9 mouse cellular contexts compared by ENCODE assay signal in genomic region chr2:163284856-163285255, GRCm38 (mm10).
DNase-seq lines count a peak whose midpoint lies in the region; ATAC-seq and TF ChIP-seq lines count a peak whose summit lies in the region.
"Had no signal": no experiment of that assay in that cellular context is flagged by ENCODE, and none has a peak within 500 bp of the region (broad histone marks: within the 10 kb centered on the region; RNA-seq: fewer than 3 reads in every experiment).

No protein-coding gene starts in this region.

- no peak for ATAC-seq in heart, embryonic 12.5 days (ENCODE audit: insufficient number of reproducible peaks, low FRiP score)
- no peak for ATAC-seq in heart, embryonic 11.5 days (replicated peaks; ENCODE audit: insufficient number of reproducible peaks, low FRiP score, low TSS enrichment)
- ATAC-seq in forebrain, embryonic 16.5 days: no peak
- ATAC-seq in midbrain, embryonic 14.5 days (ENCODE audit: low FRiP score, low TSS enrichment): no peak

- no peaks in the 10 kb centered on the region for H3K36me3 ChIP-seq in heart, embryonic 12.5 days
- H3K36me3 ChIP-seq in heart, embryonic 11.5 days (ENCODE audit: control insufficient read depth, insufficient read depth, low read length): no peaks in the 10 kb centered on the region
- no peaks in the 10 kb centered on the region for H3K36me3 ChIP-seq in forebrain, embryonic 16.5 days (ENCODE audit: control insufficient read depth, insufficient read depth)
- no peaks in the 10 kb centered on the region for H3K36me3 ChIP-seq in midbrain, embryonic 14.5 days (ENCODE audit: control insufficient read depth, insufficient read depth, low read length)

- intact Hi-C loops in left cerebral cortex, adult 2 months (cut with DNase I): no loop called here

- H3K4me3 ChIP-seq in heart, embryonic 12.5 days: peak overlapping the region; percentile 18; the same call in 1 of the 2 replicates
- no peak overlapping the region for H3K4me3 ChIP-seq in heart, embryonic 11.5 days (ENCODE audit: low read depth, low read length)
- no peak overlapping the region for H3K4me3 ChIP-seq in left cerebral cortex, adult 2 months
- H3K4me3 ChIP-seq in forebrain, embryonic 16.5 days (replicated peaks; ENCODE audit: low read length): no peak overlapping the region
- H3K4me3 ChIP-seq in midbrain, embryonic 14.5 days (replicated peaks; ENCODE audit: low read depth, low read length): no peak overlapping the region

- peaks cover 25% of the 10 kb centered on the region for H3K4me1 ChIP-seq in heart, embryonic 12.5 days (replicated peaks)
- H3K4me1 ChIP-seq in heart, embryonic 11.5 days (ENCODE audit: control insufficient read depth, insufficient read depth, low read length): peaks cover 3% of the 10 kb centered on the region
- H3K4me1 ChIP-seq in forebrain, embryonic 16.5 days (replicated peaks; ENCODE audit: control insufficient read depth, insufficient read depth, low read length): peaks cover 12% of the 10 kb centered on the region
- peaks cover 30% of the 10 kb centered on the region for H3K4me1 ChIP-seq in midbrain, embryonic 14.5 days (ENCODE audit: control insufficient read depth, insufficient read depth, low read length)

- no peak overlapping the region for H3K9ac ChIP-seq in heart, embryonic 12.5 days
- H3K9ac ChIP-seq in heart, embryonic 11.5 days (ENCODE audit: low read depth, low read length): no peak overlapping the region
- H3K9ac ChIP-seq in forebrain, embryonic 16.5 days (replicated peaks; ENCODE audit: low read depth, low read length): no peak overlapping the region
- no peak overlapping the region for H3K9ac ChIP-seq in midbrain, embryonic 14.5 days (replicated peaks; ENCODE audit: low read length)

- WGBS in heart, embryonic 12.5 days: 73% methylated on average over 7 of the region's 7 CpGs
- WGBS in heart, embryonic 11.5 days (ENCODE audit: insufficient replicate concordance): 72% methylated on average over 7 of the region's 7 CpGs
- WGBS in forebrain, embryonic 16.5 days: 74% methylated on average over 7 of the region's 7 CpGs
- 50% methylated on average over 7 of the region's 7 CpGs for WGBS in midbrain, embryonic 14.5 days

- H3K27me3 ChIP-seq in heart, embryonic 12.5 days (replicated peaks): peaks cover 17% of the 10 kb centered on the region
- peaks cover 4% of the 10 kb centered on the region; the same call in 1 of the 2 replicates for H3K27me3 ChIP-seq in heart, embryonic 11.5 days (ENCODE audit: control insufficient read depth, insufficient read depth, low read length)
- peaks cover 13% of the 10 kb centered on the region for H3K27me3 ChIP-seq in forebrain, embryonic 16.5 days (replicated peaks; ENCODE audit: control insufficient read depth, insufficient read depth, low read length)
- H3K27me3 ChIP-seq in midbrain, embryonic 14.5 days (ENCODE audit: control insufficient read depth, insufficient read depth, low read length): no peaks in the 10 kb centered on the region

- peak overlapping the region; percentile 55; the same call in 1 of the 2 replicates for H3K4me2 ChIP-seq in heart, embryonic 12.5 days
- H3K4me2 ChIP-seq in heart, embryonic 11.5 days: no peak overlapping the region
- no peak overlapping the region for H3K4me2 ChIP-seq in forebrain, embryonic 16.5 days (ENCODE audit: low read length)
- H3K4me2 ChIP-seq in midbrain, embryonic 14.5 days (ENCODE audit: low read length): peak overlapping the region; percentile 8; the same call in 1 of the 2 replicates

- H3K9me3 ChIP-seq in heart, embryonic 12.5 days (replicated peaks): no peaks in the 10 kb centered on the region
- H3K9me3 ChIP-seq in heart, embryonic 11.5 days (replicated peaks; ENCODE audit: control insufficient read depth, low read length): no peaks in the 10 kb centered on the region
- H3K9me3 ChIP-seq in forebrain, embryonic 16.5 days (ENCODE audit: control insufficient read depth, low read length): no peaks in the 10 kb centered on the region
- no peaks in the 10 kb centered on the region for H3K9me3 ChIP-seq in midbrain, embryonic 14.5 days (ENCODE audit: control insufficient read depth, low read length)

- no peak overlapping the region for H3K27ac ChIP-seq in heart, embryonic 12.5 days (ENCODE audit: poor library complexity, severe bottlenecking)
- no peak overlapping the region for H3K27ac ChIP-seq in heart, embryonic 11.5 days (ENCODE audit: low read depth, low read length)
- peak overlapping the region; percentile 24; the same call in 1 of the 2 replicates for H3K27ac ChIP-seq in left cerebral cortex, adult 2 months
- H3K27ac ChIP-seq in forebrain, embryonic 16.5 days (ENCODE audit: low read length): 0 out of 2 replicates have a peak overlapping the region, but pooled peaks have one; percentile 13
- H3K27ac ChIP-seq in midbrain, embryonic 14.5 days (replicated peaks; ENCODE audit: low read depth, low read length): peak overlapping the region; percentile 85

- TF ChIP-seq CTCF in left cerebral cortex, adult 2 months (IDR thresholded peaks at IDR 0.05): no peak

- no peak for DNase-seq in left cerebral cortex, adult 2 months (ENCODE audit: extremely low spot score in 1 of 2, low spot score in 2 of 2)
- DNase-seq in left cerebral cortex, adult 18-20 months (ENCODE audit: low spot score in 2 of 2): no peak
- peak; percentile 78 for DNase-seq in midbrain, embryonic 14.5 days
- DNase-seq in adrenal gland, postnatal 25 days: no peak
- DNase-seq in adrenal gland, postnatal 14 days: no peak
- DNase-seq: cerebellum, adult 11 months had no signal

Comparison
In these comparisons a context has a peak if more than half of its experiments do, and no peak if none do; other contexts are left out.
1. H3K4me2 ChIP-seq: peak in heart, embryonic 12.5 days (single experiment) and midbrain, embryonic 14.5 days (single experiment); none in heart, embryonic 11.5 days (single experiment) and forebrain, embryonic 16.5 days (single experiment).
2. H3K27ac ChIP-seq: peak in left cerebral cortex, adult 2 months (single experiment), forebrain, embryonic 16.5 days (single experiment) and midbrain, embryonic 14.5 days (single experiment); none in heart, embryonic 12.5 days (single experiment) and heart, embryonic 11.5 days (single experiment).